Mouse (Mus musculus) embryonic facial prominence, embryonic 11.5 days (tissue): ENCODE results near the gene Fam219b. TPM values are rescaled to one million over a fixed set of nuclear protein-coding genes. Genes with fewer than 3 reads are reported as not detected.

Experiments used
- ATAC-seq: fragments of 200-750 bp; cut with Nextera tagmentation; replicated peaks from 2 replicates; pipeline ENCODE4 v1.8.0; 2017; ENCODE audit warnings: low read depth; ENCODE audit not compliant: insufficient number of reproducible peaks, low FRiP score, low TSS enrichment
- DNase-seq: peaks from one replicate; pipeline ENCODE4 v3.0.0-alpha.2; 2015; ENCODE audit warnings: low spot score
- H3K27ac ChIP-seq: fragments of 300-500 bp; sonication (generic); replicated peaks from 2 replicates; pipeline ENCODE4 v1.5.1; 2014; ENCODE audit warnings: mild to moderate bottlenecking, low read depth, low read length, control low read depth
- H3K27me3 ChIP-seq: fragments of 300-500 bp; sonication (generic); 2 replicates; pipeline ENCODE4 v1.6.1; 2014; ENCODE audit warnings: mild to moderate bottlenecking, low read length, moderate library complexity, mixed read lengths; ENCODE audit not compliant: control insufficient read depth, insufficient read depth
- H3K36me3 ChIP-seq: fragments of 300-500 bp; sonication (generic); replicated peaks from 2 replicates; pipeline ENCODE4 v1.6.1; 2014; ENCODE audit warnings: low read depth, mild to moderate bottlenecking, low read length, moderate library complexity, mixed read lengths; ENCODE audit not compliant: control insufficient read depth, insufficient read depth
- H3K4me1 ChIP-seq: fragments of 300-500 bp; sonication (generic); 2 replicates; pipeline ENCODE4 v1.6.1; 2014; ENCODE audit warnings: low read length, mixed read lengths; ENCODE audit not compliant: control insufficient read depth, insufficient read depth
- H3K4me2 ChIP-seq: fragments of 300-500 bp; sonication (generic); 2 replicates; pipeline ENCODE4 v1.6.1; 2014; ENCODE audit warnings: low read depth, mild to moderate bottlenecking, control low read depth, low read length, moderate library complexity
- H3K4me3 ChIP-seq: fragments of 300-500 bp; sonication (generic); 2 replicates; pipeline ENCODE4 v1.5.1; 2014; ENCODE audit warnings: low read depth, low read length, control low read depth
- H3K9ac ChIP-seq: fragments of 300-500 bp; sonication (generic); replicated peaks from 2 replicates; pipeline ENCODE4 v1.6.1; 2014; ENCODE audit warnings: mild to moderate bottlenecking, control low read depth, low read length
- H3K9me3 ChIP-seq: fragments of 300-500 bp; sonication (generic); replicated peaks from 2 replicates; pipeline ENCODE4 v1.6.1; 2016; ENCODE audit warnings: mild to moderate bottlenecking, low read length, inconsistent platforms, mixed read lengths; ENCODE audit not compliant: control insufficient read depth
- WGBS: fragments of 180-500 bp; shearing (Covaris S2); extraction: QIAGEN DNeasy Blood & Tissue Kit; methylation state at CpG from one replicate; pipeline ENCODE4 v1.1.7; 2014; 5-methylcytosine and 5-hydroxymethylcytosine counted together
- polyA plus RNA-seq: library from polyadenylated mRNA; unstranded; fragments of >200 nt; fragmentation: Nextera tagmentation; extraction: Ambion mirVana; gene quantifications from 2 replicates; pipeline ENCODE4 v1.2.1, GENCODE M21; 2014

The Fam219b gene
- polyA plus RNA-seq, 1 experiment from 2014 or later: 15.8 TPM

DNA sequence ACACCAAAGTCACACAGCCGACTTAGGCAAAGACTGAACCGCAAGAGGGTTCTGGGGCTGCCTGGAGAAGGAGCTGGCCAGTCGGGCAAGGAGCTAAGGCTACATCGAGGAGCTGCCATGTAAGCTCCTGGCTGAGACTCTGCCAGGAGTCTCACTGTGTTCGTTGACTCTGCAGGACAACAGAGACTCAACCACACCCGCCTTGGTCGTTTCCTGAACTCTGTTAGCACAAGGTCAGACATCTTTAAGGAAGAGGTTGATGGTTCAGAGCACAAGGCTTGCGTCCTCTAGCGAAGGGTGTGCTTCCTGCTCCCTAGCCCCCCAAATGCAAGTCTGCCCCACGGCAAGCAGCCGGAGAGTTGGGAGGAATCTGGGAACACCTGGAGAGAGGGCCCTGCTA, 10.5 kb downstream of the Fam219b start:
- peaks cover 2% of the 10 kb centered on the region for H3K36me3 ChIP-seq
- no peak for ATAC-seq

DNA sequence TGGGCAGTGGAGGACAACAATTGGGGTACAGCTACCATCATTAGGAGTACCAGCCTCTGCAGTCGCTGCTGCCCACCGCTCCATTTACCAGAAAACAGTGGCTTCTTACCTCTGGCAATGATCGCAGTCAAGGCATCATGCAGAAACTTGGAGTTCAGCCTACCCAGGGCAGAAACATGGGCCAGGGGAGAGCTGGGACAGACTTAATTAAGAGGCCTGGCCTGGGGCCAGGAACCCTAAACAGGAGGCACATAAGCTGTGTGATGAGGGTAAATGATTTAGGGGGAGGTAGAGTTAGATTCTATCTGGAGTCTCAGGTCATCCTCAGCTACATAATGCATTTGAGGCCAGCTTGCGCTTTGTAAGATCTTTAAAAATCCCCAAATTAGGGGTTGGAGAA, 11.9 kb downstream of the Fam219b start:
- Histone ChIP-seq H3K4me1 (0 out of 2 replicates have a peak, but pooled peaks cover 3% of the 10 kb centered on the region), H3K9me3 (no peaks in the 10 kb centered on the region), H3K27me3 (no peaks in the 10 kb centered on the region), H3K9ac (no peak overlapping the region), H3K27ac (no peak overlapping the region), H3K4me3 (no peak overlapping the region), H3K4me2 (no peak overlapping the region), H3K36me3 (peaks cover 2% of the 10 kb centered on the region)
- WGBS: 98% methylated on average over 4 of the region's 4 CpGs
- no peak for DNase-seq
- ATAC-seq: no peak

More for the DNA sequence above, 10.5 kb downstream of the Fam219b start:
- H3K9me3 ChIP-seq: no peaks in the 10 kb centered on the region
- DNase-seq: no peak
- 90% methylated on average over 11 of the region's 11 CpGs for WGBS
- H3K9ac ChIP-seq: no peak overlapping the region
- H3K4me2 ChIP-seq: no peak overlapping the region
- H3K27me3 ChIP-seq: no peaks in the 10 kb centered on the region
- no peak overlapping the region for H3K4me3 ChIP-seq
- H3K4me1 ChIP-seq: 0 out of 2 replicates have a peak, but pooled peaks cover 3% of the 10 kb centered on the region
- H3K27ac ChIP-seq: no peak overlapping the region

DNA sequence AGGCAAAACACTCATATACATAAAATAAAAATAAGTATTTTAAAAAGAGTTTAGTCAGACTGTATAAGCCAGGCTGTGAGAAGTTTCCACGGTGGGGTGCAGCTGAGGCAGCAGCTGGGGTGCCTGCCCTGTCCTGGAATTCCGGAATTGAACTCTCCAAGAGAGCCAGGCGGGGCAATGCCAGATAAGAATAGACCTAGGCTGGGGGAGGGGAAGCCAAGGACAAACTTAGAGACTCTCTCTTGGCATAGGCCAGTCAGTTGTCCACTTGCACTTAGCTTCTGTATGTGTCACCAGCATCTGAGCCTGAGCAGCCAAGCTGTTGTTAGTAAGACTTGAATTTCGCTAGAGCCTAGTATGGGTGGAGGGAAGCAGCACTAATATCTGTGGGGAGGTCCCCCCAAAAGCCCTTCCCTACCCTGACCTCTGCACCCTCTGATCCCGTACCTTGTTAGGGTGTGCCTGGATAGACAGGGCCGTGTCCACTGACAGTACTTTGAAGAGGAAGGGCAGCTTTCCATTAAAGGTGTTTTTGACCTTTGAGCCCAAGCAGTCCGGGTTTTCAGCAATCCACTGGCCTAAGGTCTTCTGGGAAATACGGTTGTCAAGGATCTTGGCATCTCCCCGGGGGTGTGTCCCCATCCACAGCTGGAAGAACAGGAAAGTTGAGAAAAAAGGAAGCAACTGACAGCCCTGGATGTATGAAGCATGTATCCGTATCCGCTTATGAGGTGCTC, 13.0 kb downstream of the Fam219b start:
- Histone ChIP-seq H3K4me3 (no peak overlapping the region), H3K9ac (no peak overlapping the region), H3K27me3 (no peaks in the 10 kb centered on the region), H3K36me3 (peaks cover 2% of the 10 kb centered on the region), H3K4me2 (no peak overlapping the region), H3K9me3 (no peaks in the 10 kb centered on the region), H3K27ac (no peak overlapping the region), H3K4me1 (0 out of 2 replicates have a peak, but pooled peaks cover 3% of the 10 kb centered on the region)
- ATAC-seq: no peak
- no peak for DNase-seq
- WGBS: 85% methylated on average over 11 of the region's 11 CpGs

DNA sequence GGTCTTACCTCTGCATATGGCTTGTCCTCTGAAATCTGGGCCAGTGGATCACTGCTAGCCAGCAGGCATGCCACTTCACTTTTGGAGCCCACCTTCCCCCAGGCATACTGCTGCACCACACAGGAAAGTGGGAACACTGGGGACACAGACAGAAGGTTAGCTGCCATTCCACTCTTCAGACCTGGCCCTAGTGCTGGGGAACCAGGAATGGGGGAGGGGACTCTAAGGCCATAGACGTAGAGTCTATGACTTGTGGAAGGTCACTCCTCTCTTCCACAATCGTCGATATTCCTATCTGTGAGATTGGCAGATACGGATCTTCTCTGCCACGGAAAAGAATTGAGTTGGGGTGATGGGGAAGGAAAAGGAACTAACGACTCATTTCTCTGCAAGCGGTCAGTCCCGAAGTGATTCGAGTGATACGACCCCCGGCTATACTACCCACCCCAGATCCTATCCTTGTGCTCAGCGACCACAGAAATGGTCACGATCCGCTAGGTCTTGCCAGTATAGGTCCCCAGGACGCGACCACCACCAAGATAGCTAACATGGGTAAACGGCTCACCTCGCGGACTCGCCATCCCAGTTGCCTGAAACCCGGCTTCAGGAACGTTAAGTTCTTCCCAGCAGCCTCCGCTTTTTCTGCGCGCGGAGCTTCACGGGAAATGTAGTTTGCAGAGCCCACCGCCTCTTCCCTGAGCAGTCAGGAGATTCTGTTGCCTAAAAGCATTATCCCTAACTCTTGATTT, 15.0 kb downstream of the Fam219b start, which contains the start of gene Mpi:
Mpi (minus strand) TSS at position 625 of the 749 bp plus-strand sequence.
- H3K4me2 ChIP-seq: peak within 1 kb of the TSS; percentile 75
- H3K36me3 ChIP-seq: peaks cover under 1% of the 10 kb centered on the region
- 1% methylated on average over 28 of the region's 28 CpGs for WGBS
- ATAC-seq: peak; percentile 44; the same call in 1 of the 2 replicates
- H3K9me3 ChIP-seq: no peaks in the 10 kb centered on the region
- H3K9ac ChIP-seq: peak within 1 kb of the TSS; percentile 69
- peak within 1 kb of the TSS; percentile 70 for H3K4me3 ChIP-seq
- 0 out of 2 replicates have a peak, but pooled peaks cover 3% of the 10 kb centered on the region for H3K4me1 ChIP-seq
- no peak within 1 kb of the TSS for H3K27ac ChIP-seq
- peak; percentile 89 for DNase-seq
- H3K27me3 ChIP-seq: no peaks in the 10 kb centered on the region

DNA sequence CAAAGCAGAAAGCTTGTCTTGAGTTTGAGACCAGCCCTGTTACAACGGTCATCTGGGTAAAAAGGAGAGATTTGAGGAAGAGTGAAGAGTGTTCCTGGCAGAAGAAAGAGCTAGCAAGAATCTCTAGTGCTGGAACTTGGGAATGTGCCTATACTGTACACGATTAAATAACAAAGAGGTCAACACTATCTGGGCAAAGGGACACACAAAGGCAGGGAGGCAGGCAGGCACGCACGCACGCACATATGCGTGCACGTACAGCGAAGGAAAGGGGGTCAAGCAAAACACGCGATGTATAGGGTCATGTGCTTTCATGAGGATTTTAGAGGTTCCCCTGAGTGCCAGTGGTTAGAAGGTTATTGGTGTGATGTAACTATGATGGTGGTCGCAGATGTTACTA, 15.8 kb downstream of the Fam219b start:
- Histone ChIP-seq H3K9me3 (no peaks in the 10 kb centered on the region), H3K4me2 (no peak overlapping the region), H3K9ac (no peak overlapping the region), H3K27me3 (no peaks in the 10 kb centered on the region), H3K4me1 (0 out of 2 replicates have a peak, but pooled peaks cover 3% of the 10 kb centered on the region), H3K27ac (no peak overlapping the region), H3K4me3 (no peak overlapping the region), H3K36me3 (no peaks in the 10 kb centered on the region; the same call in none of the 2 replicates)
- 72% methylated on average over 11 of the region's 11 CpGs for WGBS
- ATAC-seq (no peak; the same call in 1 of the 2 replicates), DNase-seq (no peak)

DNA sequence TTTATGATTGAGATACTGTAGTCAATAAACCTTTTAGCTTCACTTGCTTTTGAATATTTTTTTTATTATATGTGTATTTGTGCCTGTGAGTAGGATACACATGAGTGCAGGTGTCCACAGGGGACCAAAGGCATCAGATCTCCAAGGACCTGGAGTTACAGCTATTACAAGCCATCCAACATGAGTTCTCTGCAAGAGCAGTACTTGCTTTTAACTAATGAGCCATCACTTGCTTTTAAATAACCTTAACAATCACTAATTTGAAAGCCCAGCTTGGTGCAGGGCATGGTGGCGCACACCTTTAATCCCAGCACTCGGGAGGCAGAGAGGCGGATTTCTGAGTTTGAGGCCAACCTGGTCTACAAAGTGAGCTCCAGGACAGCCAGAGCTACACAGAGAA, 17.4 kb downstream of the Fam219b start:
- Histone ChIP-seq H3K4me3 (no peak overlapping the region), H3K27ac (no peak overlapping the region), H3K4me2 (no peak overlapping the region), H3K4me1 (0 out of 2 replicates have a peak, but pooled peaks cover 3% of the 10 kb centered on the region), H3K9me3 (no peaks in the 10 kb centered on the region), H3K9ac (no peak overlapping the region), H3K27me3 (no peaks in the 10 kb centered on the region), H3K36me3 (no peaks in the 10 kb centered on the region; the same call in 1 of the 2 replicates)
- WGBS: 49% methylated on average over 3 of the region's 3 CpGs
- ATAC-seq (no peak), DNase-seq (no peak)

DNA sequence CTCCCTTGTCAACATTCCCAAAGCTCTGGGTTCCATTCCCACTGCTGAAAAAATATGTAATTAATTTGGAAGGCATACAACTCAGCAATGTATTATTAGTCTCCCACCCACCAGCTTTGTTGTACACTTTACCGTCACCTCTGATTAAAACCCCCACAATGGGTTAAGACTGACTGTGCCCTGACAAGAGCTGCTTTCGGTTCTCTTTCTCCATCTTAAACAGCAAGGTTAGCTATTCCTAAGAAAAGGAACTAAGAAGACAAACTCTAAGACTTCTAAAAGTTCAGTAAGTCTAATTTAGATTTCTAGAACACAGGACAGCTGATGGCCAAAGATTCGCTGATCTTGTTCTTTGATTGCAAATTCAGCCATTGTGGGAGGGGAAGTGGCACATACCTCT, 19.9 kb downstream of the Fam219b start:
- Histone ChIP-seq H3K4me2 (no peak overlapping the region), H3K36me3 (no peaks in the 10 kb centered on the region), H3K27me3 (no peaks in the 10 kb centered on the region), H3K27ac (no peak overlapping the region), H3K4me1 (no peaks in the 10 kb centered on the region), H3K4me3 (no peak overlapping the region), H3K9ac (no peak overlapping the region), H3K9me3 (no peaks in the 10 kb centered on the region)
- 70% methylated on average over 3 of the region's 3 CpGs for WGBS
- no peak for DNase-seq
- no peak for ATAC-seq

DNA sequence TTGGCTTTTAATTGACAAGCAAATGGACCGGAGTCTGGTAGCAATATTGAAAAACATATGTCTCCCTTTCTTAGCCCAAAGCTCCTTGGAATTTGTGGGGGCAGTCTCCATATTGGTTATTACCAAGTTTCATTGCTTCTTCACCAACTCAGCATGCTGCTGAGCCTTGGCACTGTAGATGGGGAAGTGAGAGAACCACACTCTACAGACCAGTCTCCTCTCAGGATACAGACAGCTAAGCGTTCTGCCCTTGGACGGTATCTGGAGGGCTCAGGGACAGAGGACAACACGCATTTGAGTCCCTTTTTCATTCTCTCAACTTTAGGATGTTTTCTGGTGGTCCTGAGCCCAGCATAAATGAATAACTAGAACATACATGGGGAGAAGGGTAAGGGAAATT, 21.3 kb downstream of the Fam219b start:
- H3K4me2 ChIP-seq: no peak overlapping the region
- H3K4me3 ChIP-seq: no peak overlapping the region
- no peak for ATAC-seq
- H3K27ac ChIP-seq: no peak overlapping the region
- no peaks in the 10 kb centered on the region for H3K27me3 ChIP-seq
- no peaks in the 10 kb centered on the region for H3K4me1 ChIP-seq
- no peak overlapping the region for H3K9ac ChIP-seq
- 83% methylated on average over 4 of the region's 4 CpGs for WGBS
- H3K9me3 ChIP-seq: no peaks in the 10 kb centered on the region
- DNase-seq: no peak
- H3K36me3 ChIP-seq: no peaks in the 10 kb centered on the region
